Mouse (Mus musculus): ENCODE data around the gene Cntn6. TPM values are rescaled to one million over a fixed set of nuclear protein-coding genes. Genes with fewer than 3 reads are reported as not detected.

The Cntn6 gene
- polyA plus RNA-seq, 1 experiment from 2014 or later: 0.34 TPM

- Histone ChIP-seq H3K4me3 (ENCODE audit: low read length) (no peak overlapping the region), H3K27ac (ENCODE audit: low read length) (no peak overlapping the region), H3K4me1 (ENCODE audit: control insufficient read depth, insufficient read depth, low read length) (no peaks in the 10 kb centered on the region), H3K36me3 (ENCODE audit: control insufficient read depth, insufficient read depth) (no peaks in the 10 kb centered on the region), H3K27me3 (ENCODE audit: control insufficient read depth, insufficient read depth, low read length) (no peaks in the 10 kb centered on the region), H3K9ac (ENCODE audit: low read length) (no peak overlapping the region), H3K9me3 (replicated peaks; ENCODE audit: control insufficient read depth, low read length) (no peaks in the 10 kb centered on the region), H3K4me2 (ENCODE audit: low read depth, low read length) (no peak overlapping the region)
- 77% methylated on average over 6 of the region's 6 CpGs for WGBS
- ATAC-seq (replicated peaks; ENCODE audit: extremely low read depth, insufficient read depth, low FRiP score): no peak
Observed at GRCm38 (mm10) chr6:104688439-104689125, 196.0 kb downstream of the Cntn6 start.

GRCm38 (mm10) chr6:104728571-104728970 lies 236.0 kb downstream of the Cntn6 start:
- WGBS: 86% methylated on average over 1 of the region's 1 CpGs
- ATAC-seq (replicated peaks; ENCODE audit: extremely low read depth, insufficient read depth, low FRiP score): no peak

GRCm38 (mm10) chr6:104734256-104734655 lies 241.7 kb downstream of the Cntn6 start:
- Histone ChIP-seq H3K9me3 (replicated peaks; ENCODE audit: control insufficient read depth, low read length) (no peaks in the 10 kb centered on the region), H3K36me3 (ENCODE audit: control insufficient read depth, insufficient read depth) (no peaks in the 10 kb centered on the region), H3K27ac (ENCODE audit: low read length) (no peak overlapping the region), H3K4me1 (ENCODE audit: control insufficient read depth, insufficient read depth, low read length) (no peaks in the 10 kb centered on the region), H3K9ac (ENCODE audit: low read length) (no peak overlapping the region), H3K4me2 (ENCODE audit: low read depth, low read length) (no peak overlapping the region), H3K27me3 (ENCODE audit: control insufficient read depth, insufficient read depth, low read length) (no peaks in the 10 kb centered on the region), H3K4me3 (ENCODE audit: low read length) (no peak overlapping the region)
- WGBS: 89% methylated on average over 1 of the region's 1 CpGs
- no peak for ATAC-seq (replicated peaks; ENCODE audit: extremely low read depth, insufficient read depth, low FRiP score)

More at GRCm38 (mm10) chr6:104728571-104728970, 236.0 kb downstream of the Cntn6 start:
- Histone ChIP-seq H3K9ac (ENCODE audit: low read length) (no peak overlapping the region), H3K4me1 (ENCODE audit: control insufficient read depth, insufficient read depth, low read length) (no peaks in the 10 kb centered on the region), H3K27me3 (ENCODE audit: control insufficient read depth, insufficient read depth, low read length) (no peaks in the 10 kb centered on the region), H3K4me2 (ENCODE audit: low read depth, low read length) (no peak overlapping the region), H3K4me3 (ENCODE audit: low read length) (no peak overlapping the region), H3K9me3 (replicated peaks; ENCODE audit: control insufficient read depth, low read length) (no peaks in the 10 kb centered on the region), H3K27ac (ENCODE audit: low read length) (no peak overlapping the region), H3K36me3 (ENCODE audit: control insufficient read depth, insufficient read depth) (no peaks in the 10 kb centered on the region)

GRCm38 (mm10) chr6:104738999-104739398 lies 246.4 kb downstream of the Cntn6 start:
- Histone ChIP-seq H3K4me1 (ENCODE audit: control insufficient read depth, insufficient read depth, low read length) (no peaks in the 10 kb centered on the region), H3K27ac (ENCODE audit: low read length) (no peak overlapping the region), H3K9ac (ENCODE audit: low read length) (no peak overlapping the region), H3K9me3 (replicated peaks; ENCODE audit: control insufficient read depth, low read length) (no peaks in the 10 kb centered on the region), H3K4me2 (ENCODE audit: low read depth, low read length) (no peak overlapping the region), H3K27me3 (ENCODE audit: control insufficient read depth, insufficient read depth, low read length) (no peaks in the 10 kb centered on the region), H3K36me3 (ENCODE audit: control insufficient read depth, insufficient read depth) (no peaks in the 10 kb centered on the region), H3K4me3 (ENCODE audit: low read length) (no peak overlapping the region)
- WGBS: 81% methylated on average over 4 of the region's 4 CpGs
- no peak for ATAC-seq (replicated peaks; ENCODE audit: extremely low read depth, insufficient read depth, low FRiP score)

- Histone ChIP-seq H3K4me3 (ENCODE audit: low read length) (no peak overlapping the region), H3K27ac (ENCODE audit: low read length) (no peak overlapping the region), H3K27me3 (ENCODE audit: control insufficient read depth, insufficient read depth, low read length) (no peaks in the 10 kb centered on the region), H3K4me1 (ENCODE audit: control insufficient read depth, insufficient read depth, low read length) (no peaks in the 10 kb centered on the region), H3K9ac (ENCODE audit: low read length) (no peak overlapping the region), H3K36me3 (ENCODE audit: control insufficient read depth, insufficient read depth) (no peaks in the 10 kb centered on the region), H3K9me3 (replicated peaks; ENCODE audit: control insufficient read depth, low read length) (no peaks in the 10 kb centered on the region), H3K4me2 (ENCODE audit: low read depth, low read length) (no peak overlapping the region)
- no peak for ATAC-seq (replicated peaks; ENCODE audit: extremely low read depth, insufficient read depth, low FRiP score)
Observed at GRCm38 (mm10) chr6:104758125-104758524, 265.5 kb downstream of the Cntn6 start.

- H3K4me3 ChIP-seq (ENCODE audit: low read length): no peak overlapping the region
- no peaks in the 10 kb centered on the region for H3K27me3 ChIP-seq (ENCODE audit: control insufficient read depth, insufficient read depth, low read length)
- no peak for ATAC-seq (replicated peaks; ENCODE audit: extremely low read depth, insufficient read depth, low FRiP score)
- H3K9ac ChIP-seq (ENCODE audit: low read length): no peak overlapping the region
- no peaks in the 10 kb centered on the region for H3K36me3 ChIP-seq (ENCODE audit: control insufficient read depth, insufficient read depth)
- no peaks in the 10 kb centered on the region for H3K4me1 ChIP-seq (ENCODE audit: control insufficient read depth, insufficient read depth, low read length)
- H3K4me2 ChIP-seq (ENCODE audit: low read depth, low read length): no peak overlapping the region
- 85% methylated on average over 3 of the region's 3 CpGs for WGBS
- H3K9me3 ChIP-seq (replicated peaks; ENCODE audit: control insufficient read depth, low read length): no peaks in the 10 kb centered on the region
- H3K27ac ChIP-seq (ENCODE audit: low read length): no peak overlapping the region
Observed at GRCm38 (mm10) chr6:104761226-104761625, 268.6 kb downstream of the Cntn6 start.

GRCm38 (mm10) chr6:104783891-104784290 lies 291.3 kb downstream of the Cntn6 start:
- WGBS: 87% methylated on average over 3 of the region's 3 CpGs
- no peak overlapping the region for H3K4me3 ChIP-seq (ENCODE audit: low read length)

GRCm38 (mm10) chr6:104787502-104787901 lies 294.9 kb downstream of the Cntn6 start:
- Histone ChIP-seq H3K4me3 (ENCODE audit: low read length) (no peak overlapping the region), H3K4me2 (ENCODE audit: low read depth, low read length) (no peak overlapping the region), H3K4me1 (ENCODE audit: control insufficient read depth, insufficient read depth, low read length) (no peaks in the 10 kb centered on the region), H3K9ac (ENCODE audit: low read length) (no peak overlapping the region), H3K9me3 (replicated peaks; ENCODE audit: control insufficient read depth, low read length) (no peaks in the 10 kb centered on the region; the same call in 1 of the 2 replicates), H3K27ac (ENCODE audit: low read length) (no peak overlapping the region), H3K36me3 (ENCODE audit: control insufficient read depth, insufficient read depth) (no peaks in the 10 kb centered on the region), H3K27me3 (ENCODE audit: control insufficient read depth, insufficient read depth, low read length) (no peaks in the 10 kb centered on the region)
- ATAC-seq (replicated peaks; ENCODE audit: extremely low read depth, insufficient read depth, low FRiP score): no peak
- 67% methylated on average over 2 of the region's 2 CpGs for WGBS

More at GRCm38 (mm10) chr6:104783891-104784290, 291.3 kb downstream of the Cntn6 start:
- ATAC-seq (replicated peaks; ENCODE audit: extremely low read depth, insufficient read depth, low FRiP score): no peak
- no peaks in the 10 kb centered on the region for H3K36me3 ChIP-seq (ENCODE audit: control insufficient read depth, insufficient read depth)
- no peak overlapping the region for H3K9ac ChIP-seq (ENCODE audit: low read length)
- H3K27me3 ChIP-seq (ENCODE audit: control insufficient read depth, insufficient read depth, low read length): no peaks in the 10 kb centered on the region
- no peaks in the 10 kb centered on the region for H3K4me1 ChIP-seq (ENCODE audit: control insufficient read depth, insufficient read depth, low read length)
- H3K4me2 ChIP-seq (ENCODE audit: low read depth, low read length): no peak overlapping the region
- no peak overlapping the region for H3K27ac ChIP-seq (ENCODE audit: low read length)
- H3K9me3 ChIP-seq (replicated peaks; ENCODE audit: control insufficient read depth, low read length): no peaks in the 10 kb centered on the region; the same call in 1 of the 2 replicates

- Histone ChIP-seq H3K36me3 (ENCODE audit: control insufficient read depth, insufficient read depth) (no peaks in the 10 kb centered on the region), H3K9me3 (replicated peaks; ENCODE audit: control insufficient read depth, low read length) (no peaks in the 10 kb centered on the region), H3K4me1 (ENCODE audit: control insufficient read depth, insufficient read depth, low read length) (no peaks in the 10 kb centered on the region), H3K4me3 (ENCODE audit: low read length) (no peak overlapping the region), H3K9ac (ENCODE audit: low read length) (no peak overlapping the region), H3K4me2 (ENCODE audit: low read depth, low read length) (no peak overlapping the region), H3K27me3 (ENCODE audit: control insufficient read depth, insufficient read depth, low read length) (no peaks in the 10 kb centered on the region), H3K27ac (ENCODE audit: low read length) (no peak overlapping the region)
- ATAC-seq (replicated peaks; ENCODE audit: extremely low read depth, insufficient read depth, low FRiP score): no peak
- WGBS: 12% methylated on average over 4 of the region's 4 CpGs
Observed at GRCm38 (mm10) chr6:104808526-104808925, 315.9 kb downstream of the Cntn6 start.

Data from heart, embryonic 16.5 days (tissue).